Mouse (Mus musculus) urinary bladder, postnatal 14 days (tissue): ENCODE results near the gene Mob1a.
"Not testable (repeated sequence)": the region's sequence is repeated elsewhere in the genome, so short reads cannot be mapped to it uniquely, and the experiment has no call there.

Source experiments
- DNase-seq: peaks from one replicate; pipeline ENCODE4 v3.0.0; 2021; ENCODE audit warnings: low spot score

Mob1a gene

DNA sequence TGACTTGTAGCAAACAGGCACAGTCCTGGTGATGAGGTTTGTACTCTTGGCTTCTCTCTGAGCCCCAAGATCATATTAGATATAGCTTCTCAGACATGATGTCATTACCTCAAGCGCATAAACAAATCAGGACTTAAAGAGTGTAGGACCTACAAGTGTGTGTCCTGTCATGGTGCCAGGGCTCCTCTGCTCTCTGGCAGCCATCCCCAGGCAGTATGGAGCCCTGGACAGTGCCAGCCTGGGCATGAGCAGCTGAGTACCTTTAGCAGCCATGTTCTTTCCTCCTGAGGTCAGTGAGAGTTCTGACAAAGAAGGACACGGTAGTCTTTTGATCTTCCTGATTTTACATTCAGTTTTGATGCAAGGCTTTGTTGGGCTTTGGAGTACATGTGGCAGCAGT lies 17.1 kb downstream of the Mob1a start:
- DNase-seq, result no peak

DNA sequence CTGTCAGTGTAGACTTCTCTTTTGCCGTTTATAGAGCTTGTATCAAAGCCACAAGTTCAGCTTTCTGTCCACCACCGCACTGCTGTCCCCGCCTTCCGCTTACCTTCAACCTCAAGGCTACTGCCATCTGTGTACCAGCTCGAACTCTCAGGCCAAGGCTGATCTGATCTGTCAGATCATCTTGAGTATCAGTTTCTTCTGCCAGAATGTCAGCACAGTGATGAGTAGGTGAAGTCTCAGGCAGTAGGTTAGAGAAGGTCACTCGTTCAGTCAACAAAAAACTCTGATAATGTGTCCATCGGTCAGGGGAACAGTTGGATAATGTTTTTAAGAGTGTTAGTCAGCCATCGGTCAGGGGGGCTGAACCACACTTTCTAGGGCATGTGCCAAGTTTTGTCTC lies 19.5 kb downstream of the Mob1a start:
- DNase-seq, result not testable (repeated sequence)

GRCm38 (mm10) chr6:83347916-83348315 lies 22.1 kb downstream of the Mob1a start:
- DNase-seq, result no peak

GRCm38 (mm10) chr6:83348873-83349272 lies 23.1 kb downstream of the Mob1a start, which contains the start of gene Bola3:
TSS of gene Bola3 (plus strand) at chr6:83349147.
- DNase-seq, result no peak

DNA sequence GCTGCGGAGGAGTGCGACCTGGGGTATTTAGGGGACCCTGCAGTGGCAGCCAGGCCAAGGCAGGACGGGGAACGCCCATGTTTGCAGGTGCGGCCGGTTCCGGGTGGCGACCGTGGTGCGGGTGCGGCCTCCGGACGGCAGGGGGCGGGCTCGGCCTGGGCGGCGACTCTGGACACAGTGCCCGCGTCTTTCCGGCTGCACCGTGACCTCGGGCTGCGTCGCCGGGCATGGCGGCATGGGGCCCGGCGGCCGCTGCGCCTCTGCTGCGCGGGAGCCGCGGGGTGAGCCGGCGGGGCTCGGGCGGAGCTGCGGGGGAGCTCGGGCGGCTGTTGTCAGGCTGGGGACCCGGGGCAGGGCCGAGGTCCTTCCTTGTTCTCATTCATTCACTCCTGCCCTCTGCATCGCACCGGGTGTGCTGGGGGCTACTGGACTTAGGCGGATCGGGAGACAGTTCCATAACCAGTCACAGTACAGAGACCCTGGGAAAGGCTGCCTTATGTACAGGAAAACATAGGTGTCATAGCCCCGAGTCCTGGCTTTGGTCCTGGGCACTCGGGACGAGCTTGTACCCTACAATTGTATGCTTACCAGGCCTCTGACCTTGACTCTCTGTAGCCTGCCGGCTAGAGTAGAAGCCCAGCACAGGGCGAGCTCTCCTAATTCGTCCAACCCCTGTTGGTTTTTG lies 23.6 kb downstream of the Mob1a start:
- DNase-seq, result peak; percentile 92

GRCm38 (mm10) chr6:83350172-83350571 lies 24.4 kb downstream of the Mob1a start:
- no peak for DNase-seq

DNA sequence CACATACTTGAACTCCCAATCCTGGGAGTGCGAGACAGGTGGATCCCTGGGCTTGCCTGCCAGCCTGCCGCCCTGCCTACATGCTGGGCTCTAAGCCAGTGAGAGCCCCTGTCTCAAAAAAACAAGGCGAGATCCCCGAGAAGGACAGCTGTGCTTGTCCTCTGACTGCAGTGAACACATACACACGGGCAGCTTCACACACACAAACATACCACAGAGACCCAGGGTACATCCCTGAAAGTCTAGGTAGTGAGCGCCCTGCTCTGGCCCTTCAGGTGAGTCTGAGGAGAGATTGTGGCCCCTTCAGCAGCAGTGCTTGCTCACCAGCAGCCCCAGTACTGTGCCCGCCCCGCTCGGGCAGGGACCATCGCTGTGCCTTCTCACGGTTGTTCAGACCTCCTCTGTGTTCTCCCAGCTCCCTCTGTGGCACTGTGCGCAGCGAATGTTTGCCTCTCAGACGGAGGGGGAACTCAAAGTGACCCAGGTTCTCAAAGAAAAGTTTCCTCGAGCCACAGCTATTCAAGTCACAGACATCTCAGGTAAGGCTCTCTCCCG lies 25.1 kb downstream of the Mob1a start:
- DNase-seq, result no peak

DNA sequence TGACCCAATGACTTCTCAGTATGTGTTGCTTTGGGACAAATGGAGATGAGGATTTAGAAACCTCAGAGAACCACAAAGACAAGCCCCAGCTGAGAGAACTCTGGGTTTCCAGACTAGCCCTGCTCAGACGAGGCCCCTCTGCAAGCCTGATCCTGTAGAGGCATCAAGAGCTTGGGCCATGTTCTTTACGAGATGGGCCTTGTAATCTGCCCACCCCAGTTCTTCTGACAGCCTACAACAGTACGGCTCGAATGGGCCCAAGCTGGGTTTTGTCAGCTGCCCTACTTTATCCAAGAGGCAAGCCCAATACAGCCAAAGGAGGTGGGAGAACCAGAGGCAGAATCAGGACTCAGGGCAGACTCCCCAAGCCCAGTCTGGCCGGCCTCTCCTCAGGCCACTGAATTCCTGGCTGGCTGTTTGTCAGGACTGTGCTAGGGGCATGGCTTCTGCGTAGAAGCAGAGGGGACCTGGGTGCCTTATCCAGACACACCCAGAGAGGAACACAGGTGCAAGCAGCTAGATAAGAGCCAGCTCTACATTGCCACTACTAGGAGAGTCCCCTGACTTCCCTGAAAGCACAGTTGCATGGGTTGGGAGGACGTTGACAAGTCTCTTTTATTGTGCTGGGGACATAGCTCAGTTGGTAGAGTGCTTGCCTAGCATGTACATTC lies 25.8 kb downstream of the Mob1a start:
- no peak for DNase-seq

GRCm38 (mm10) chr6:83352666-83353410 lies 27.0 kb downstream of the Mob1a start:
- no peak for DNase-seq

- no peak for DNase-seq
Measured at GRCm38 (mm10) chr6:83354856-83355781, 29.3 kb downstream of the Mob1a start.

DNA sequence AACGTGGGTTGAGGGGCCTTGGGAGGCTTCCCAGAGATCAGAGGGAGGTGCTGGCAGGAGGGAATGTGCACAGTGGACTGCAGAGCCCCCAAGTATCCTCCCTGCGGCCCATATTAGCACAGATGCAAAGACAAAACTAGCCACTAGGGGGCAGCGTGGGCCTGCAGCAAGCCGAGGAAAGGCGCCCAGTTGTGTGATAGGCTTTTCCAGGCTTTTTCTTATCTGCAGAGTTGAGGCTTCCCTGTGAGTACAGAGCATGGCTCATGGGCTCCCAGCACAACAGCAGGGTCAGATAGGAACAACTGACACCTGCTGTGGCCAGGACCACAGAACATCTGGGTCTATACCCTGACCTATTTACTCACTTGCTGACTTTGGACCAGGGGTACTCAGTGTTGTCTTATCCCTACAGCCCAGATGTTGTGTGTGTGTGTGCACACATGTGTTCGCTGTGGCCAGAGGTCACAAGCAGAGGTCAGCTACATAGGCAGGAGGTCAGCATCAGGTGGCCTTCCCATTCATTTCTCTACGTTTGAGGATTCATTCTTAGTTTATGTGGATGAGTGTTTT lies 30.8 kb downstream of the Mob1a start:
- peak; percentile 86 for DNase-seq

DNA sequence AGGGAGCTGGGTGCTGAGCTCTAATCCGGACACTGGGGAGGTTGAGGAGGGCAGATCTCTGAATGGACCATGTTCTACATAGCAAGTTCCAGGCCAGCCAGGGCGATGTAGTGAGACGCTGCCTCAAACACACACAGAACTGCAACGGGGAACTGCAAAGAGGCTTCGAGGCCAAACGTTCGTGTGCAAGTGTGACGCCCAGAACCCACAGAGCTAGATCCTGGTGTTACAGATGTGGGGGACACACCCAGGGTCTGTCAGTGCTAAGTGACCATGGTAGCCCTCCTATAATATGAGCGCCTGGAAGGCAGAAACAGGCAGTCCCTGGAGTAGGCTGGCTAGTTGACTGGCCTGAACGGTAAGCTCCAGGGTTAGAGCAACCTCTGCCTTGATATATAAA lies 31.6 kb downstream of the Mob1a start:
- DNase-seq, result no peak

DNA sequence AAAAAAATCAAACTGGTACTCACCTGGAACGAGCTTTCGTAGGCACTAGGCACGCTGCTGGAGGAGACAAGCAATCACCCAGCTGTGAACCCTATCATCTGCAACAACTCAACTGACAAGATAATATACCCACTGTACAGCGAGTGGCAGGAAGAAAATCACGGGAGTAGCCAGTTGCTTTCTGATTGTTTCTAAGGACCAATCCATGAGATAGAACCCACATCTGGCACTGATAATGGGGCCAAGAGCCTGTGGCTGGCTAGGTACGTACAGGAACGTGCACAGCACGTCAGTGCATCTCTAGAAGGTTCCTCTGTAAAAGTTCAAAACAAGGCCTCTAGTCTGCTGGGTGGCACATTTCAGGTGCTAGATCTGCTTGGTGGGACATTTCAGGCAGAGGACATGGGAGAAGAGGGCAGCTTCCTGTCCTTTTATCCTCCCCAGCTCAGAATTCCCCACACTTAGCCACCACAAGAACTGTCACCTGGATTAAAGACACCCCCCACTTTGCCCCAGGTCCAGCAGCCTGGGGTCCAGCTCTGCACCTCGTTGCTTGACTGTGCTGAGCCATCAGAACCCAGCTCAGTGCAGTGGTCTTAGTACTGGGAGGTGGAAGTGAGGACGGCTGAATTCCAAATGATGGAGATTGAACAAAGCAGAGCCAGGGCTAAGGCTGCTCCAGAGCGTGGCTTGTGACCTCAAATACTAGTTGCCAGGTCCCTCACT lies 35.9 kb downstream of the Mob1a start:
- no peak for DNase-seq

GRCm38 (mm10) chr6:83363075-83363474 lies 37.3 kb downstream of the Mob1a start:
- DNase-seq, result no peak

DNA sequence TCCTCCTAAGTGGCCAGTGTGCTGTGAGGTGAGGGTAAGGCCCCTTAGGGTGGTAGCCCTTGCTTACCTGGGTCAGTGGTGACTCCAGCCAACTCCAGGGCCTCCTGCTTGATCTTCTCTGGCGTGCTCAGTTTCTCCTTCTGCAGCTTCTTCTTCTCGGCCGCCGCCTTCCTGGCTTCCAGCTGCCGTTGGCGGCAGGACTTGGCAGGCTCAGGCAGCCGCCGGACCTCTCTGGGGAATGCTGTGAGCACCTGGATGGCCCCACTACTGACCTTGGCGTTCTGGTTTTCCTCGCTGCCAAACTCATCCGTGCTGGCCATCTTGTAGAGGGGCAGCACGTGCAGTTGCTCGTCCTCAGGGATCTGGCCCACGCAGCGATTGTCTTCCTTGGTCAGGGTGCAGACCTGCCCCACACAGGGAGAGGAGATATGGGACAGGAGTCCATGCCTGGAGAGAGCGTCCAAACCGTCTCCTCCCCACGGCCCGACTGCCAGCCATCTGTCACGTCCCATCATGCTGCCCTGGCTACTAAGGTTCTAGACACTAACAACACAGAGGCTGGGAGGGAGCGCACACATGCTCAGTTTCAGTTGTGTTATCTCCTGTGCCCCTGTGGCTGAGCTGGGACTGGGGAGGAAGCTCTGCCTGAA lies 44.6 kb downstream of the Mob1a start:
- no peak for DNase-seq

DNA sequence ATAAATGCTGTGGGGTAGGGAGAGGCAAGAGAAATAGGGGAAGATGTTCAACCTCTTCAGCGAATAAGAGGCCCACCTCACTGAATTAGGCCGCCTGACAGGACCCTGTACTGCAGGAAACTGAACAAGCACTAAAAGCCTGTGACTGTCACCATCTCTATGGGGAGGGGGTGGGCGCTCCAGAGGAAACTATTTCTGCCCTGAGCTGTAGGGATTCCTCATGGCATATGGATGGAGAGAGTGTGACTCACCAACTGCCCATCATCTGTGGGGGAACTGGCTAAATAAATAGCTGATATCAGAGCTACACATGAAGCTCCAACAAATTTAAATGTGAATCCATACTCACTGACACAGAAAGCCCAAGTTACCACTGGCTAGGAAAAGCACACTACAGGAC lies 45.5 kb downstream of the Mob1a start:
- no peak for DNase-seq

- DNase-seq, result no peak
Measured at GRCm38 (mm10) chr6:83373704-83374300, 48.0 kb downstream of the Mob1a start.

DNA sequence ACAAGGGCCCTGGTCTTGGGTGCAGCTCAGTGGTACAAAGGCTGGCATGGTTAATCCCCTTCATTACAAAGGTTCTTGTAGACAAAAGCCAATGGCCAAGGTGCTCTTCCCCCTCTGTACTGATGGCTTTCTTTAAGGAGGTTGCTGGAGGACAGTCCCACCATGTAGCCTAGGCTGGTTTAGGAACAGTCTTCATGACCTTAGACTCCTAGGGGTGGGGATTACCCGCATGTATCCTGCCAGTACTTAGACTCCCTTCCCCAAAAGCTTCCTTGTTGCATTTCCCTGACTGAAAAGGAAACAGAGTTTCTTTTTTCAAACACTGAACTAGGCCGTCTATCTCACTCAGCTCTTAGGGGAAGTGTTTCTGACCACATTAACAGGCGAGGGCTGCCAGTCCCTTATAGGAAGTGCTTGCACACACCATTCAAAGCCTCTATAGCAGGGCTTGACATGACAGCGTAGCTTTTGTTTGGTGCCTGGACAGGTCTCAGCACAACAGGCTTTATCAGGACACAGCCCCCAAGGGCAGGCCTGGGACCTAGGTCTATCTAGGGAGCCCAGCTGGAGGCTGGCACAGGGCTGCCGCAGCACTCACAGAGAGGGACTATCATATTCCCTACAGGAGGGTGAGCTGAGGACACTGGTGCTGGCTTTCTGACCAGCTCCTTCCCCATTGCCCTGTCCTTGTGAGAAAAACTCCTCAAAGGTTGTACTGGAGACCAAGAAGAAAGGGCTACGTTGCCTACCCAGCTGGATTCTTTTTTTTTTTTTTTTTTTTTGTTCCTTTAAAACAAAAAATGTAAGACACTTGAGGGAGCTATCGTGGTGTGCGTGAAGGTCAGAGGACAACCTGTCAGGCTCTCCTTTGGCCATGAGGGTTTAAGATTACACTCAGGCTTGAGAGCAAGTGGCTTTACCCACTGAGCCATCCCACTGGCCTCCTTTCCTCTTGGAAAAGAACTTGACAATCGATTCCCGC lies 56.0 kb downstream of the Mob1a start:
- no peak for DNase-seq
